Mouse (Mus musculus) hindbrain, postnatal 0 days (tissue): Measurements from ENCODE around the gene Rasgef1b. TPM values are rescaled to one million over a fixed set of nuclear protein-coding genes. Genes with fewer than 3 reads are reported as not detected.

Experiments
- ATAC-seq: fragments of 200-750 bp; cut with Nextera tagmentation; 2 replicates; pipeline ENCODE4 v1.8.0; 2017; ENCODE audit warnings: mild to moderate bottlenecking, moderate TSS enrichment, moderate library complexity
- DNase-seq: peaks from one replicate; pipeline ENCODE4 v3.0.0-alpha.2; 2015; ENCODE audit warnings: low spot score
- H3K27ac ChIP-seq: fragments of 300-500 bp; sonication (generic); 2 replicates; pipeline ENCODE4 v1.5.1; 2014; ENCODE audit warnings: mild to moderate bottlenecking
- H3K27me3 ChIP-seq: fragments of 300-500 bp; sonication (generic); 2 replicates; pipeline ENCODE4 v1.6.1; 2014; ENCODE audit warnings: low read length, mixed read lengths; ENCODE audit not compliant: insufficient read depth
- H3K36me3 ChIP-seq: fragments of 300-500 bp; sonication (generic); 2 replicates; pipeline ENCODE4 v1.6.1; 2014; ENCODE audit warnings: low read length, mixed read lengths; ENCODE audit not compliant: insufficient read depth
- H3K4me1 ChIP-seq: fragments of 300-500 bp; sonication (generic); 2 replicates; pipeline ENCODE4 v1.6.1; 2014; ENCODE audit warnings: antibody characterized with exemption, low read length, mixed read lengths; ENCODE audit not compliant: insufficient read depth
- H3K4me2 ChIP-seq: fragments of 300-500 bp; sonication (generic); 2 replicates; pipeline ENCODE4 v1.6.1; 2014; ENCODE audit warnings: low read depth, mild to moderate bottlenecking, low read length, moderate library complexity, mixed read lengths
- H3K4me3 ChIP-seq: fragments of 300-500 bp; sonication (generic); 2 replicates; pipeline ENCODE4 v1.5.1; 2014; ENCODE audit warnings: low read length
- H3K9ac ChIP-seq: fragments of 300-500 bp; sonication (generic); replicated peaks from 2 replicates; pipeline ENCODE4 v1.6.1; 2014; ENCODE audit warnings: mild to moderate bottlenecking, low read length, moderate library complexity, mixed read lengths
- H3K9me3 ChIP-seq: fragments of 300-500 bp; sonication (generic); 2 replicates; pipeline ENCODE4 v1.6.1; 2016; ENCODE audit warnings: low read length, mixed read lengths
- CTCF ChIP-seq: IDR thresholded peaks from 2 replicates; pipeline ENCODE4 v1.5.1; 2016; ENCODE audit warnings: antibody characterized with exemption, control low read depth, low read depth
- WGBS: fragments of 180-500 bp; shearing (Covaris S2); extraction: QIAGEN DNeasy Blood & Tissue Kit; methylation state at CpG from one replicate; pipeline ENCODE4 v1.1.7; 2014; 5-methylcytosine and 5-hydroxymethylcytosine counted together
- polyA plus RNA-seq: library from polyadenylated mRNA; unstranded; fragments of >200 nt; fragmentation: Nextera tagmentation; extraction: Ambion mirVana; gene quantifications from 2 replicates; pipeline ENCODE4 v1.2.1, GENCODE M21; 2015
- total RNA-seq: library from RNA; depleted of rRNA; stranded (reverse); fragments of >200 nt; gene quantifications from 2 replicates; pipeline ENCODE4 v1.2.3, GENCODE M21; 2014

Rasgef1b gene
- total and polyA plus RNA-seq, 2 experiments from 2014 or later = 32.0 to 39.9 TPM

- ATAC-seq = no peak
- Histone ChIP-seq H3K4me3 (no peak overlapping the region), H3K27ac (no peak overlapping the region), H3K9ac (no peak overlapping the region), H3K27me3 (no peaks in the 10 kb centered on the region), H3K4me1 (no peaks in the 10 kb centered on the region), H3K4me2 (no peak overlapping the region), H3K9me3 (no peaks in the 10 kb centered on the region), H3K36me3 (no peaks in the 10 kb centered on the region)
- DNase-seq = no peak
- TF ChIP-seq CTCF = no peak
- WGBS = 97% methylated on average over 1 of the region's 1 CpGs
Observed at GRCm38 (mm10) chr5:99633548-99633947, 95.3 kb downstream of the Rasgef1b start.

- 86% methylated on average over 11 of the region's 11 CpGs for WGBS
- no peak for TF ChIP-seq CTCF
- ATAC-seq (no peak), DNase-seq (no peak)
- no peak overlapping the region for H3K4me3 ChIP-seq
- H3K9ac ChIP-seq = no peak overlapping the region
- H3K9me3 ChIP-seq = no peaks in the 10 kb centered on the region
- H3K4me1 ChIP-seq = no peaks in the 10 kb centered on the region
- H3K4me2 ChIP-seq = no peak overlapping the region
- no peaks in the 10 kb centered on the region for H3K36me3 ChIP-seq
- no peak overlapping the region for H3K27ac ChIP-seq
- H3K27me3 ChIP-seq = no peaks in the 10 kb centered on the region
Observed at GRCm38 (mm10) chr5:99632649-99633310, 96.1 kb downstream of the Rasgef1b start.

GRCm38 (mm10) chr5:99630087-99630486 lies 98.8 kb downstream of the Rasgef1b start:
- Histone ChIP-seq H3K4me3 (no peak overlapping the region), H3K27ac (no peak overlapping the region), H3K9ac (no peak overlapping the region), H3K36me3 (no peaks in the 10 kb centered on the region), H3K4me2 (no peak overlapping the region), H3K27me3 (no peaks in the 10 kb centered on the region), H3K4me1 (no peaks in the 10 kb centered on the region), H3K9me3 (no peaks in the 10 kb centered on the region)
- DNase-seq (peak; percentile 33), ATAC-seq (no peak)
- TF ChIP-seq CTCF = peak; percentile 62
- WGBS = 84% methylated on average over 7 of the region's 7 CpGs

GRCm38 (mm10) chr5:99625603-99626002 lies 103.3 kb downstream of the Rasgef1b start:
- TF ChIP-seq CTCF = no peak
- Histone ChIP-seq H3K9ac (no peak overlapping the region), H3K4me1 (no peaks in the 10 kb centered on the region), H3K36me3 (no peaks in the 10 kb centered on the region), H3K27me3 (no peaks in the 10 kb centered on the region), H3K9me3 (no peaks in the 10 kb centered on the region), H3K4me2 (no peak overlapping the region), H3K4me3 (no peak overlapping the region), H3K27ac (no peak overlapping the region)
- DNase-seq = no peak
- ATAC-seq = no peak
- 55% methylated on average over 3 of the region's 3 CpGs for WGBS

- Histone ChIP-seq H3K4me1 (no peaks in the 10 kb centered on the region), H3K9me3 (no peaks in the 10 kb centered on the region), H3K4me2 (no peak overlapping the region), H3K27me3 (no peaks in the 10 kb centered on the region), H3K27ac (no peak overlapping the region), H3K36me3 (no peaks in the 10 kb centered on the region), H3K9ac (no peak overlapping the region), H3K4me3 (no peak overlapping the region)
- DNase-seq (no peak), ATAC-seq (no peak)
- no peak for TF ChIP-seq CTCF
- WGBS = 80% methylated on average over 5 of the region's 5 CpGs
Observed at GRCm38 (mm10) chr5:99620771-99621170, 108.1 kb downstream of the Rasgef1b start.

- WGBS = 27% methylated on average over 5 of the region's 5 CpGs
- ATAC-seq = peak; percentile 30; the same call in 1 of the 2 replicates
- Histone ChIP-seq H3K36me3 (no peaks in the 10 kb centered on the region), H3K4me1 (peaks cover 8% of the 10 kb centered on the region), H3K4me2 (no peak overlapping the region), H3K9ac (no peak overlapping the region), H3K27me3 (no peaks in the 10 kb centered on the region), H3K9me3 (no peaks in the 10 kb centered on the region), H3K27ac (no peak overlapping the region), H3K4me3 (no peak overlapping the region)
- no peak for DNase-seq
- no peak for TF ChIP-seq CTCF
Observed at GRCm38 (mm10) chr5:99617271-99617800, 111.5 kb downstream of the Rasgef1b start.
